ENCODE assay signal across 9 mouse cellular contexts in genomic region chr2:170060066-170060465, GRCm38 (mm10).
DNase-seq lines count a peak whose midpoint lies in the region; ATAC-seq and TF ChIP-seq lines count a peak whose summit lies in the region.
"Had no signal": no experiment of that assay in that cellular context is flagged by ENCODE, and none has a peak within 500 bp of the region (broad histone marks: within the 10 kb centered on the region; RNA-seq: fewer than 3 reads in every experiment).

No protein-coding gene starts in this region.

- 68% methylated on average over 4 of the region's 4 CpGs for WGBS in kidney, embryonic 16.5 days

- peak; percentile 44 for DNase-seq in adrenal gland, postnatal 10 days
- DNase-seq in adrenal gland, adult 2 months = no peak
- DNase-seq in kidney, adult 18-20 months = peak; percentile 54
- no peak for DNase-seq in brain, embryonic 14.5 days (ENCODE audit: low read depth)
- DNase-seq in lung, postnatal 14 days = peak; percentile 41
- no peak for DNase-seq in right cerebral cortex, postnatal 10 days (ENCODE audit: low spot score in 2 of 2)
- no peak for DNase-seq in ovary, postnatal 10 days (ENCODE audit: low spot score)

- no peak for TF ChIP-seq POLR2A in brain, embryonic 14.5 days (IDR thresholded peaks at IDR 0.05; ENCODE audit: borderline replicate concordance, extremely low read depth, insufficient read depth, insufficient read length, poor library complexity, severe bottlenecking)

- no peak overlapping the region for H3K9ac ChIP-seq in kidney, embryonic 16.5 days (replicated peaks; ENCODE audit: low read length)

- H3K27ac ChIP-seq in kidney, embryonic 16.5 days (ENCODE audit: low read length) = no peak overlapping the region
- H3K27ac ChIP-seq: macrophage had no signal

- no peaks in the 10 kb centered on the region for H3K4me1 ChIP-seq in kidney, embryonic 16.5 days (ENCODE audit: insufficient read depth, low read length)

- peaks cover 6% of the 10 kb centered on the region; the same call in 1 of the 2 replicates for H3K9me3 ChIP-seq in kidney, embryonic 16.5 days (ENCODE audit: low read length)

- H3K36me3 ChIP-seq in kidney, embryonic 16.5 days (ENCODE audit: insufficient read depth, low read length) = no peaks in the 10 kb centered on the region

- peak; percentile 43; the same call in 1 of the 2 replicates for TF ChIP-seq CTCF in brain, embryonic 14.5 days (IDR thresholded peaks at IDR 0.05; ENCODE audit: borderline replicate concordance, extremely low read depth, insufficient read depth, insufficient read length)

- ATAC-seq in kidney, embryonic 16.5 days (ENCODE audit: low FRiP score, low TSS enrichment) = no peak

- no peak overlapping the region for H3K4me3 ChIP-seq in kidney, embryonic 16.5 days (ENCODE audit: low read length)

- H3K27me3 ChIP-seq in kidney, embryonic 16.5 days (ENCODE audit: insufficient read depth, low read length) = no peaks in the 10 kb centered on the region

- H3K4me2 ChIP-seq in kidney, embryonic 16.5 days (replicated peaks; ENCODE audit: low read depth, low read length) = no peak overlapping the region

Comparison
In these comparisons a context has a peak if more than half of its experiments do, and no peak if none do; other contexts are left out.
1. DNase-seq: peak in adrenal gland, postnatal 10 days (single experiment), kidney, adult 18-20 months (single experiment) and lung, postnatal 14 days (single experiment); none in adrenal gland, adult 2 months (single experiment), brain, embryonic 14.5 days (single experiment), right cerebral cortex, postnatal 10 days (0 of 2) and ovary, postnatal 10 days (single experiment).